Mouse (Mus musculus) neural tube, embryonic 14.5 days (tissue): Measurements from ENCODE around the gene Hus1b. TPM values are rescaled to one million over a fixed set of nuclear protein-coding genes. Genes with fewer than 3 reads are reported as not detected.

Experiments used
- ATAC-seq: fragments of 200-750 bp; cut with Nextera tagmentation; 2 replicates; pipeline ENCODE4 v1.8.0; 2017; ENCODE audit warnings: low read depth, mild to moderate bottlenecking, moderate TSS enrichment, moderate library complexity
- H3K27ac ChIP-seq: fragments of 300-500 bp; sonication (generic); 2 replicates; pipeline ENCODE4 v1.5.1; 2014; ENCODE audit warnings: low read depth, mild to moderate bottlenecking, control low read depth, low read length, moderate library complexity, mixed read lengths
- H3K27me3 ChIP-seq: fragments of 300-500 bp; sonication (generic); 2 replicates; pipeline ENCODE4 v1.6.1; 2014; ENCODE audit warnings: low read length; ENCODE audit not compliant: control insufficient read depth, insufficient read depth
- H3K36me3 ChIP-seq: fragments of 300-500 bp; sonication (generic); 2 replicates; pipeline ENCODE4 v1.6.1; 2014; ENCODE audit warnings: low read length, mixed read lengths; ENCODE audit not compliant: control insufficient read depth, insufficient read depth
- H3K4me1 ChIP-seq: fragments of 300-500 bp; sonication (generic); 2 replicates; pipeline ENCODE4 v1.6.1; 2014; ENCODE audit warnings: low read length; ENCODE audit not compliant: control insufficient read depth, insufficient read depth
- H3K4me2 ChIP-seq: fragments of 300-500 bp; sonication (generic); 2 replicates; pipeline ENCODE4 v1.6.1; 2014; ENCODE audit warnings: mild to moderate bottlenecking, low read depth, low read length, control low read depth
- H3K4me3 ChIP-seq: fragments of 300-500 bp; sonication (generic); 2 replicates; pipeline ENCODE4 v1.5.1; 2014; ENCODE audit warnings: low read depth, low read length, control low read depth, mixed read lengths
- H3K9ac ChIP-seq: fragments of 300-500 bp; sonication (generic); replicated peaks from 2 replicates; pipeline ENCODE4 v1.6.1; 2014; ENCODE audit warnings: low read depth, mild to moderate bottlenecking, control low read depth, low read length, mixed read lengths
- H3K9me3 ChIP-seq: fragments of 300-500 bp; sonication (generic); 2 replicates; pipeline ENCODE4 v1.6.1; 2016; ENCODE audit warnings: low read length; ENCODE audit not compliant: control insufficient read depth
- WGBS: fragments of 180-500 bp; shearing (Covaris S2); extraction: QIAGEN DNeasy Blood & Tissue Kit; methylation state at CpG from one replicate; pipeline ENCODE4 v1.1.7; 2014; 5-methylcytosine and 5-hydroxymethylcytosine counted together
- polyA plus RNA-seq: library from polyadenylated mRNA; unstranded; fragments of >200 nt; fragmentation: Nextera tagmentation; extraction: Ambion mirVana; gene quantifications from 2 replicates; pipeline ENCODE4 v1.2.1, GENCODE M21; 2014

The Hus1b gene
- polyA plus RNA-seq, result 0.35 TPM in 1 of 2 replicates, not detected in the other

GRCm38 (mm10) chr13:30947540-30947939 lies at the start of gene Hus1b:
Gene Hus1b (minus strand): TSS chr13:30947759.
- no peak for ATAC-seq
- H3K27ac ChIP-seq, result no peak within 1 kb of the TSS
- no peaks in the 10 kb centered on the region for H3K36me3 ChIP-seq
- no peaks in the 10 kb centered on the region for H3K27me3 ChIP-seq
- WGBS, result 95% methylated on average over 11 of the region's 11 CpGs
- H3K9ac ChIP-seq, result no peak within 1 kb of the TSS
- no peaks in the 10 kb centered on the region for H3K4me1 ChIP-seq
- no peak within 1 kb of the TSS for H3K4me3 ChIP-seq
- no peaks in the 10 kb centered on the region for H3K9me3 ChIP-seq
- H3K4me2 ChIP-seq, result no peak within 1 kb of the TSS

DNA sequence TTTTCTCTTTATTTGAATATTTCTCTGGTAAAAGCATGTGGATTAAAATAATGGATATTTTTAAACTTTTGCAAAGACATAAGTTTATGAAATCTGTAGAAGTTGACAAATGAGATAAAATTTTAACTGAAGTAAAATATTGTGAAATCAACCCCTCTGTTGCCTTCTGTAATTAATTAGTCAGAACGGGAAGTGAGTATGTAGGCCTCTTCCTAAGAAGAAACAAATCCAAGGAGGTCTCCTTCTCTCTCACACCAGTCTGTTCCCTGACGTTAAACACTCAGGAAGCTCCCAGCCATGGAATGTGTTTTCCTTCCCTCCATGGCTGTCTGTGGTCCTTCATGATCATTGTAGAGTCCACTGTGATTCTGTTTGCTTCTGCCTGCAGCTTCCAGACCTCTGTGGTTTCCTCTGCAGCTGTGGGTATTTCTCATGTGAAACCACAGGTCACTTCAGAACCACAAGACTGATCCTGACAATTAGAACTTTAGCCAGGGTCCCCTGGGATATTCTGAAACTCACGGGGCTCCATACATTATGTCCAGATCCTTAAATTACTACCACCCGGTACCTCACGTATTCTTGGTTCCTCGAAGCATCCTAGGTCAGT lies 46.8 kb upstream of the Hus1b start:
- no peaks in the 10 kb centered on the region for H3K36me3 ChIP-seq
- H3K9me3 ChIP-seq, result no peaks in the 10 kb centered on the region
- H3K27ac ChIP-seq, result no peak overlapping the region
- no peak overlapping the region for H3K4me3 ChIP-seq
- H3K27me3 ChIP-seq, result no peaks in the 10 kb centered on the region
- no peaks in the 10 kb centered on the region for H3K4me1 ChIP-seq
- no peak overlapping the region for H3K9ac ChIP-seq
- ATAC-seq, result no peak
- no peak overlapping the region for H3K4me2 ChIP-seq
- 81% methylated on average over 6 of the region's 6 CpGs for WGBS

- 32% methylated on average over 3 of the region's 3 CpGs for WGBS
- peak; percentile 87 for ATAC-seq
Observed at GRCm38 (mm10) chr13:30993819-30994218, 46.3 kb upstream of the Hus1b start.

GRCm38 (mm10) chr13:30990233-30990632 lies 42.7 kb upstream of the Hus1b start:
- no peaks in the 10 kb centered on the region for H3K36me3 ChIP-seq
- H3K27me3 ChIP-seq, result no peaks in the 10 kb centered on the region; the same call in 1 of the 2 replicates
- H3K27ac ChIP-seq, result no peak overlapping the region
- peaks cover 10% of the 10 kb centered on the region; the same call in 1 of the 2 replicates for H3K4me1 ChIP-seq
- H3K4me3 ChIP-seq, result no peak overlapping the region
- no peak for ATAC-seq
- H3K9me3 ChIP-seq, result no peaks in the 10 kb centered on the region
- WGBS, result 77% methylated on average over 9 of the region's 9 CpGs
- no peak overlapping the region for H3K9ac ChIP-seq
- no peak overlapping the region for H3K4me2 ChIP-seq

More at GRCm38 (mm10) chr13:30993819-30994218, 46.3 kb upstream of the Hus1b start:
- Histone ChIP-seq H3K27me3 (no peaks in the 10 kb centered on the region), H3K4me1 (no peaks in the 10 kb centered on the region), H3K4me3 (no peak overlapping the region), H3K36me3 (no peaks in the 10 kb centered on the region), H3K4me2 (no peak overlapping the region), H3K27ac (no peak overlapping the region), H3K9ac (no peak overlapping the region), H3K9me3 (no peaks in the 10 kb centered on the region)

GRCm38 (mm10) chr13:30989710-30990109 lies 42.2 kb upstream of the Hus1b start:
- Histone ChIP-seq H3K4me1 (peaks cover 11% of the 10 kb centered on the region; the same call in 1 of the 2 replicates), H3K27me3 (no peaks in the 10 kb centered on the region; the same call in 1 of the 2 replicates), H3K4me2 (no peak overlapping the region), H3K9me3 (no peaks in the 10 kb centered on the region), H3K27ac (no peak overlapping the region), H3K9ac (no peak overlapping the region), H3K4me3 (no peak overlapping the region), H3K36me3 (no peaks in the 10 kb centered on the region)
- 89% methylated on average over 10 of the region's 10 CpGs for WGBS
- ATAC-seq, result no peak

DNA sequence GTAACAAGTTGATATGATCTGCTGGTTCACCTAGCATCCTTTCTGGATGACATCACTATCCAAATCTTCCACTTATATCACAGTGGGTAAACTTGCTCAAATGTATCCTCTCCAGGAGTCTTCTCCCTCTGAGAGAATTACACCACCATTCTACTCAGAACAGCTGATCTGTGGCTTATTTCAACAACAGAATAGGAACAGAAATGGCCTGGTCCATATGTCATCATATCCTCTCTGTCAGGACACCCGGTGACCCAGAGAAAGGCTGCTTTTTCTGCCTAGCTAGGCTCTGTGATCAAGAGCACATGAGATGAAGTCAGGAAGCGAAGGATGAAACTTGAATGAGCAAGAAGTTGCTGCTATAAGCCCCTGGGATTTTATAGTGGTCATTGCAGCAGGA lies 40.1 kb upstream of the Hus1b start:
- 82% methylated on average over 2 of the region's 2 CpGs for WGBS
- ATAC-seq, result no peak

DNA sequence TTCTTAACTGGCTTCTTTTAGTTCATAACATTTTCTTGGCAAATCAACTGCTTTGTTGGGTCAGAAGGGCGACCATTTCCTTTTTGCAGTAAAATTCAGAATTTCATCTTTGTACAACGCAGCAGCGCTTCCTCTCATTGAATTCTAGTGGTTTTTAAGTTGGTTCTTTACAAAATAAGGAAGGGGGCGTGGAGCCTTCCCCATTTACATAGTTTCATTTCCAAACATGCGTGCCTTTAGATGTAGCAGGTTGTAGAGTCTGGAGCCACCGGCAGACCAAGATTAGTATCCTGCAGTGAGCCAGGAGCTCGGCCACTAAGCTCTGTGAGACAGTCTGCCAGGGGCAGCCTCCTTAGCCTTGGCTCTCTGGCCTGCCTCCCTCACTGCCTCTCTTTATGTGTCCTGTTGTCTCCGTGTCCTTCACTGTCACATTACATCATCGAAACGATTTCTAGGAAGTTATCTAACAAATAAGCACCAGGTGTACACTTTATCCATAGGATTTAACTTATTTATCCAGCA lies 39.4 kb upstream of the Hus1b start:
- Histone ChIP-seq H3K27ac (no peak overlapping the region), H3K36me3 (no peaks in the 10 kb centered on the region), H3K9me3 (no peaks in the 10 kb centered on the region), H3K27me3 (no peaks in the 10 kb centered on the region; the same call in 1 of the 2 replicates), H3K4me1 (peaks cover 11% of the 10 kb centered on the region; the same call in 1 of the 2 replicates), H3K4me2 (no peak overlapping the region), H3K9ac (no peak overlapping the region), H3K4me3 (no peak overlapping the region)
- 80% methylated on average over 10 of the region's 10 CpGs for WGBS
- no peak for ATAC-seq

More for the DNA sequence above, 40.1 kb upstream of the Hus1b start:
- no peaks in the 10 kb centered on the region for H3K36me3 ChIP-seq
- no peak overlapping the region for H3K4me2 ChIP-seq
- no peak overlapping the region for H3K9ac ChIP-seq
- no peak overlapping the region for H3K4me3 ChIP-seq
- H3K27me3 ChIP-seq, result no peaks in the 10 kb centered on the region; the same call in 1 of the 2 replicates
- H3K4me1 ChIP-seq, result peaks cover 11% of the 10 kb centered on the region; the same call in 1 of the 2 replicates
- H3K27ac ChIP-seq, result no peak overlapping the region
- H3K9me3 ChIP-seq, result no peaks in the 10 kb centered on the region

- no peaks in the 10 kb centered on the region for H3K9me3 ChIP-seq
- H3K9ac ChIP-seq, result no peak overlapping the region; the same call in 1 of the 2 replicates
- H3K4me1 ChIP-seq, result peaks cover 11% of the 10 kb centered on the region; the same call in 1 of the 2 replicates
- 22% methylated on average over 27 of the region's 27 CpGs for WGBS
- H3K4me2 ChIP-seq, result peak overlapping the region; percentile 58
- no peaks in the 10 kb centered on the region; the same call in 1 of the 2 replicates for H3K27me3 ChIP-seq
- ATAC-seq, result peak; percentile 82
- no peaks in the 10 kb centered on the region for H3K36me3 ChIP-seq
- H3K27ac ChIP-seq, result no peak overlapping the region
- H3K4me3 ChIP-seq, result peak overlapping the region; percentile 19
Observed at GRCm38 (mm10) chr13:30985598-30986466, 38.3 kb upstream of the Hus1b start.
